Mouse (Mus musculus) limb, embryonic 15.5 days (tissue): ENCODE measurements around the gene Vmn1r217. TPM values are rescaled to one million over a fixed set of nuclear protein-coding genes. Genes with fewer than 3 reads are reported as not detected.
"Not testable (repeated sequence)": the region's sequence is repeated elsewhere in the genome, so short reads cannot be mapped to it uniquely, and the experiment has no call there.

Experiments used
- ATAC-seq: fragments of 200-750 bp; cut with Nextera tagmentation; 2 replicates; pipeline ENCODE4 v1.8.0; 2017; ENCODE audit warnings: low read depth, moderate TSS enrichment; ENCODE audit not compliant: insufficient number of reproducible peaks, low FRiP score, low TSS enrichment
- H3K27ac ChIP-seq: fragments of 300-500 bp; sonication (generic); 2 replicates; pipeline ENCODE4 v1.5.1; 2015; ENCODE audit warnings: moderate library complexity, mild to moderate bottlenecking, inconsistent platforms
- H3K27me3 ChIP-seq: fragments of 300-500 bp; sonication (generic); 2 replicates; pipeline ENCODE4 v1.6.1; 2015; ENCODE audit warnings: inconsistent platforms
- H3K36me3 ChIP-seq: fragments of 300-500 bp; sonication (generic); 2 replicates; pipeline ENCODE4 v1.6.1; 2015; ENCODE audit warnings: inconsistent platforms
- H3K4me1 ChIP-seq: fragments of 300-500 bp; sonication (generic); 2 replicates; pipeline ENCODE4 v1.6.1; 2015; ENCODE audit warnings: inconsistent platforms
- H3K4me2 ChIP-seq: fragments of 300-500 bp; sonication (generic); 2 replicates; pipeline ENCODE4 v1.6.1; 2015; ENCODE audit warnings: mild to moderate bottlenecking, inconsistent platforms
- H3K4me3 ChIP-seq: fragments of 300-500 bp; sonication (generic); 2 replicates; pipeline ENCODE4 v1.5.1; 2015; ENCODE audit warnings: mild to moderate bottlenecking, inconsistent platforms
- H3K9ac ChIP-seq: fragments of 300-500 bp; sonication (generic); 2 replicates; pipeline ENCODE4 v1.6.1; 2015; ENCODE audit warnings: inconsistent platforms
- H3K9me3 ChIP-seq: fragments of 300-500 bp; sonication (generic); 2 replicates; pipeline ENCODE4 v1.6.1; 2016; ENCODE audit warnings: inconsistent platforms
- WGBS: fragments of 180-500 bp; shearing (Covaris S2); methylation state at CpG from one replicate; pipeline ENCODE4 v1.1.7; 2015; 5-methylcytosine and 5-hydroxymethylcytosine counted together
- polyA plus RNA-seq: library from polyadenylated mRNA; unstranded; fragments of >200 nt; fragmentation: Nextera tagmentation; extraction: Ambion mirVana; gene quantifications from 2 replicates; pipeline ENCODE4 v1.2.1, GENCODE M21; 2015

The Vmn1r217 gene
- polyA plus RNA-seq: not detected in 2 replicates

- not testable (repeated sequence) for H3K27me3 ChIP-seq, H3K36me3 ChIP-seq, H3K9ac ChIP-seq, H3K27ac ChIP-seq, H3K4me1 ChIP-seq, H3K4me2 ChIP-seq, H3K9me3 ChIP-seq, H3K4me3 ChIP-seq, ATAC-seq
- 76% methylated on average over 1 of the region's 1 CpGs for WGBS
These were observed at the start of gene Vmn1r217 for GRCm38 (mm10) chr13:23118126-23118525. TSS of gene Vmn1r217 (minus strand) at chr13:23118226.

DNA sequence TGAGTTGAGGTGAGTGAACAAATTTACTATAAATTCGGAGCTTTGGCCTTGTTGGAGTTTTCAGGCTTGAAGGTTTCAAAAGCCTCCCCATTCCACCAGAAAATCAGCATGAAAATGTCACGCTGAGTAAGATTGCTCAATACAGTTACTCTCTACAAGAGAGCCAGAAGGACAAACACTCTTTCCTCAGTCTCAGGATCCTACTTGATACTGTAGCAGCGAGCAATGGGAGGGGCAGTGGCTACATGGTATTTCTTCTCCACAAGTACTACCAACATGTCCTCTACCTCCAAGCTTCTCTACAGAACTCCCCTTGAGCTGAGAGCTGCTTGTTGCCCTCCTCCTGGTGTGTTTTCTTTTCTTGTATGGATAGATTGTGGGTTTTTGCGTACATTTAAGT is 48.4 kb upstream of the Vmn1r217 start:
- ATAC-seq, H3K9ac ChIP-seq, H3K27me3 ChIP-seq, H3K4me3 ChIP-seq, H3K4me2 ChIP-seq, H3K9me3 ChIP-seq, H3K4me1 ChIP-seq, H3K27ac ChIP-seq, H3K36me3 ChIP-seq: not testable (repeated sequence)
- 85% methylated on average over 4 of the region's 4 CpGs for WGBS

DNA sequence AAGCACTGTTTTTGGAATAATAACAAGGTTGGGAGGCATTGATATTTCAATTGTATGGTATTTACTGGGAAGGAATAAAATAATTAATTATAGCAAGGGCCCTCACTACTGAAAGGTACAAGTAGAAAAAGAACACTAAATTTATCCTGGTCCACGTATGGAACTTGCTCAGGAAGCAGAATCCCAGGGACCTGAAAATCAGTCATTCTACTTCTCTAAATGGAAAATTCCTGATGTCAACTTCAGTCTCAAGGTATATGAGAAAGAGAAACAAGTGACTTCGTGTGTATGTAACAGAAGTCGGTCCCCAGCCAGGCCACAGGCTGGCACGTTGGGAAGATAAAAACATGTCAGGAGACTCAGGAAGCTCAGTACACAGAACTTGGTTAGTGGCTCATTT is 41.0 kb upstream of the Vmn1r217 start, which contains the start of gene Vmn1r219:
TSS of gene Vmn1r219 (plus strand) at position 301 of the 400 bp plus-strand sequence.
- H3K27me3 ChIP-seq: no peaks in the 10 kb centered on the region
- WGBS: 70% methylated on average over 4 of the region's 4 CpGs
- no peak within 1 kb of the TSS for H3K4me3 ChIP-seq
- no peaks in the 10 kb centered on the region for H3K4me1 ChIP-seq
- ATAC-seq: no peak
- H3K9me3 ChIP-seq: no peaks in the 10 kb centered on the region
- H3K36me3 ChIP-seq: no peaks in the 10 kb centered on the region
- no peak within 1 kb of the TSS for H3K27ac ChIP-seq
- H3K4me2 ChIP-seq: no peak within 1 kb of the TSS
- H3K9ac ChIP-seq: no peak within 1 kb of the TSS

DNA sequence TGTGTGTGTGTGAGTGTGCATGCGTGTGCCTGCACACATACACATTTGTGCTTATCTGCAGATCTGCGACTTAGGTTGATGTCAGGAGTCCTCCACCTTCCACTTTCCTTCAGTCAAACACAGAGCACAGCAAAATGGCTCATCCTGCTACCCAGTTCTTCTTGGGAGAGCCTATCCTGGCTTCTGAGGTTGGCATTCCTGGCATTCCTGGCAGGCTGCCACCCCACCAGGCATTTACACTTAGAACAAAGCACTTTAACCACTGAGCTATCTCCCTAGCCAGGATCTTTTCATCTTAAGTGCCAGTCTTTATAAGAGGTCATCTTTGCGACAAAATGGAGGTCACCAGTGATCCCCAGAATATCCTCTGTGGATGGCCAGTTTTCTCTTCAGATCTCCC is 39.8 kb upstream of the Vmn1r217 start:
- Histone ChIP-seq H3K4me3 (no peak overlapping the region), H3K27ac (no peak overlapping the region), H3K9ac (no peak overlapping the region), H3K4me1 (no peaks in the 10 kb centered on the region), H3K27me3 (no peaks in the 10 kb centered on the region), H3K36me3 (no peaks in the 10 kb centered on the region), H3K9me3 (no peaks in the 10 kb centered on the region), H3K4me2 (no peak overlapping the region)
- WGBS: 65% methylated on average over 3 of the region's 3 CpGs
- ATAC-seq: no peak

GRCm38 (mm10) chr13:23138880-23139279 is 20.9 kb upstream of the Vmn1r217 start:
- Histone ChIP-seq H3K36me3 (no peaks in the 10 kb centered on the region), H3K9ac (no peak overlapping the region), H3K9me3 (no peaks in the 10 kb centered on the region), H3K4me1 (no peaks in the 10 kb centered on the region), H3K4me3 (no peak overlapping the region), H3K4me2 (no peak overlapping the region), H3K27ac (no peak overlapping the region), H3K27me3 (no peaks in the 10 kb centered on the region)
- no peak for ATAC-seq
- 73% methylated on average over 2 of the region's 2 CpGs for WGBS

DNA sequence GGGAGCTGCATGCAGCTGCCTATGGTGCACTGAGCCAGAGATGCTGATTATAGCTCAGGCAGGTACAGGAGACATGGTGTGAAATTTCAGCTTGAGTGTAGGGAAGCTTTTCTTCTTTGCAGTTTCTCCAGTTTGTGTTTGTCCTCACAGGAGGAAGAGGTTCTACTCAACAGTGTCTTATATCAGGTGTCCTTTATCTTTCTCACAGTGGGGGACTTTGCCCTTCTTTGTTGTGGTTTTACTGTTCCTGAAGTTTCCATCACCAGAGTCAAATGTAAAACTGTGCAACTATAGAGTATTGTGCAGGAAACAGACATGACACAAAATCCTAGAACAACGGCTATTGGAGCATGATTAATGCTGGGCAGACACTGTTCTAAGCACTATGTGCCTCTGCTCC is 15.5 kb upstream of the Vmn1r217 start:
- Histone ChIP-seq H3K9ac (no peak overlapping the region), H3K9me3 (no peaks in the 10 kb centered on the region), H3K4me2 (no peak overlapping the region), H3K27me3 (no peaks in the 10 kb centered on the region), H3K4me3 (no peak overlapping the region), H3K4me1 (no peaks in the 10 kb centered on the region), H3K27ac (no peak overlapping the region), H3K36me3 (no peaks in the 10 kb centered on the region)
- 58% methylated on average over 1 of the region's 1 CpGs for WGBS
- ATAC-seq: no peak

GRCm38 (mm10) chr13:23133099-23133498 is 15.1 kb upstream of the Vmn1r217 start, which contains the start of gene Vmn1r218:
TSS of gene Vmn1r218 (plus strand) at chr13:23133155.
- WGBS: 64% methylated on average over 3 of the region's 3 CpGs
- H3K36me3 ChIP-seq: no peaks in the 10 kb centered on the region
- no peaks in the 10 kb centered on the region for H3K4me1 ChIP-seq
- no peak within 1 kb of the TSS for H3K4me3 ChIP-seq
- H3K27ac ChIP-seq: no peak within 1 kb of the TSS
- no peak within 1 kb of the TSS for H3K9ac ChIP-seq
- H3K9me3 ChIP-seq: no peaks in the 10 kb centered on the region
- H3K4me2 ChIP-seq: no peak within 1 kb of the TSS
- H3K27me3 ChIP-seq: no peaks in the 10 kb centered on the region
- no peak for ATAC-seq

GRCm38 (mm10) chr13:23120611-23121010 is 2.6 kb upstream of the Vmn1r217 start:
- H3K4me3 ChIP-seq: no peak overlapping the region
- 88% methylated on average over 2 of the region's 2 CpGs for WGBS
- H3K4me1 ChIP-seq: no peaks in the 10 kb centered on the region
- no peak for ATAC-seq
- no peaks in the 10 kb centered on the region for H3K9me3 ChIP-seq
- no peaks in the 10 kb centered on the region for H3K27me3 ChIP-seq
- H3K9ac ChIP-seq: no peak overlapping the region
- H3K36me3 ChIP-seq: no peaks in the 10 kb centered on the region
- no peak overlapping the region for H3K4me2 ChIP-seq
- H3K27ac ChIP-seq: no peak overlapping the region

GRCm38 (mm10) chr13:23094386-23094785 is 23.6 kb downstream of the Vmn1r217 start:
- no peak overlapping the region for H3K4me2 ChIP-seq
- 84% methylated on average over 4 of the region's 4 CpGs for WGBS
- no peak for ATAC-seq

GRCm38 (mm10) chr13:23069312-23069711 is 48.7 kb downstream of the Vmn1r217 start:
- Histone ChIP-seq H3K9me3 (no peaks in the 10 kb centered on the region), H3K4me1 (no peaks in the 10 kb centered on the region), H3K27me3 (no peaks in the 10 kb centered on the region), H3K4me3 (no peak overlapping the region), H3K9ac (no peak overlapping the region), H3K27ac (no peak overlapping the region), H3K36me3 (no peaks in the 10 kb centered on the region), H3K4me2 (no peak overlapping the region)
- WGBS: 88% methylated on average over 2 of the region's 2 CpGs
- no peak for ATAC-seq

More at GRCm38 (mm10) chr13:23094386-23094785, 23.6 kb downstream of the Vmn1r217 start:
- Histone ChIP-seq H3K9ac (no peak overlapping the region), H3K4me1 (no peaks in the 10 kb centered on the region), H3K36me3 (no peaks in the 10 kb centered on the region), H3K9me3 (no peaks in the 10 kb centered on the region), H3K4me3 (no peak overlapping the region), H3K27me3 (no peaks in the 10 kb centered on the region), H3K27ac (no peak overlapping the region)

DNA sequence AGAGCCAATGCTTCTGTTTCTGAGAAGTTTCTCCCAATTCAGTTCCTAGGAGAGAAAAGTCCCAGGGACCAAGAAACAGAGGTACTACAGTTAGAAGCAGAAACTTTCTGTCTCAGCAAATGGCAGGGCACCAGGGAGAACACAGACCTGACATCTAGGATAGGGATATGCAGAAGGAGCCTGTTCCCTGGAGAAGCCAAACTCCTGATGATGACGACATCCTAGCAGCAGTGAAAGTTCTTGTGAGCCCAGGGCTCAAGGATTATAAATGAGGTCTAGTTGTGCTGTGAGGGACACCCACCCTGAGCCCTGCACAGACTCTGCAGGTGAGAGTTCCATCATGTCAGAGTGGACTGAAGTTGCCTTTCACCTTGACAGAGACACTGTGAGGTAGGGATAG is 50.3 kb downstream of the Vmn1r217 start, which contains the start of gene Vmn1r215:
TSS of gene Vmn1r215 (plus strand) at position 301 of the 400 bp plus-strand sequence.
- H3K4me3 ChIP-seq: no peak within 1 kb of the TSS
- H3K9ac ChIP-seq: no peak within 1 kb of the TSS
- no peaks in the 10 kb centered on the region for H3K36me3 ChIP-seq
- no peaks in the 10 kb centered on the region for H3K4me1 ChIP-seq
- 82% methylated on average over 1 of the region's 1 CpGs for WGBS
- H3K9me3 ChIP-seq: no peaks in the 10 kb centered on the region
- no peak for ATAC-seq
- H3K27ac ChIP-seq: no peak within 1 kb of the TSS
- H3K4me2 ChIP-seq: no peak within 1 kb of the TSS
- H3K27me3 ChIP-seq: no peaks in the 10 kb centered on the region

- Histone ChIP-seq H3K27me3 (no peaks in the 10 kb centered on the region), H3K36me3 (no peaks in the 10 kb centered on the region), H3K9me3 (no peaks in the 10 kb centered on the region), H3K27ac (no peak overlapping the region), H3K4me1 (no peaks in the 10 kb centered on the region), H3K4me3 (no peak overlapping the region), H3K4me2 (no peak overlapping the region), H3K9ac (no peak overlapping the region)
- 47% methylated on average over 1 of the region's 1 CpGs for WGBS
- ATAC-seq: no peak
These were observed 60.2 kb downstream of the Vmn1r217 start for GRCm38 (mm10) chr13:23057778-23058177.
